Mouse (Mus musculus) erythroblast, adult 5-6 weeks (primary cell): ENCODE measurements at regions not wholly inside any gene's neighbourhood (a gene's known extent, or its start where the extent isn't known, plus 50 kb on each side); places are given as distances from the start of the nearest gene placed in this dataset.

Experiments
- ATAC-seq: replicated peaks from 2 replicates; pipeline ENCODE4 v1.8.0; 2016; ENCODE audit warnings: moderate number of reproducible peaks, mild to moderate bottlenecking, moderate TSS enrichment, inconsistent platforms; ENCODE audit not compliant: poor library complexity, low FRiP score, severe bottlenecking

GRCm38 (mm10) chr1:193564225-193564624 lies 194.1 kb upstream of the Camk1g start:
- no peak for ATAC-seq

- ATAC-seq = no peak
These were observed 192.1 kb upstream of the Camk1g start for GRCm38 (mm10) chr1:193562242-193562641.

- no peak for ATAC-seq
These were observed 188.0 kb upstream of the Camk1g start for GRCm38 (mm10) chr1:193558122-193558521.

GRCm38 (mm10) chr1:193554731-193555130 lies 184.6 kb upstream of the Camk1g start:
- ATAC-seq = no peak

GRCm38 (mm10) chr1:193552348-193552747 lies 182.2 kb upstream of the Camk1g start:
- no peak for ATAC-seq

GRCm38 (mm10) chr1:193551340-193551739 lies 181.2 kb upstream of the Camk1g start:
- ATAC-seq = no peak

- no peak for ATAC-seq
These were observed 180.7 kb upstream of the Camk1g start for GRCm38 (mm10) chr1:193550761-193551160.

- ATAC-seq = no peak
These were observed 177.3 kb upstream of the Camk1g start for GRCm38 (mm10) chr1:193547356-193547755.

- no peak for ATAC-seq
These were observed 175.9 kb upstream of the Camk1g start for GRCm38 (mm10) chr1:193546044-193546432.

GRCm38 (mm10) chr1:193545406-193546043 lies 175.4 kb upstream of the Camk1g start:
- ATAC-seq = no peak

- ATAC-seq = no peak
These were observed 174.7 kb upstream of the Camk1g start for GRCm38 (mm10) chr1:193544804-193545203.

- ATAC-seq = no peak
These were observed 173.7 kb upstream of the Camk1g start for GRCm38 (mm10) chr1:193543834-193544233.

GRCm38 (mm10) chr1:193543284-193543683 lies 173.2 kb upstream of the Camk1g start:
- ATAC-seq = no peak

- ATAC-seq = no peak
These were observed 172.0 kb upstream of the Camk1g start for GRCm38 (mm10) chr1:193541934-193542580.

- ATAC-seq = no peak
These were observed 171.2 kb upstream of the Camk1g start for GRCm38 (mm10) chr1:193541281-193541680.

- ATAC-seq = no peak
These were observed 170.4 kb upstream of the Camk1g start for GRCm38 (mm10) chr1:193540486-193540885.

GRCm38 (mm10) chr1:193539261-193539660 lies 169.2 kb upstream of the Camk1g start:
- no peak for ATAC-seq

GRCm38 (mm10) chr1:193538425-193538824 lies 168.3 kb upstream of the Camk1g start:
- ATAC-seq = no peak

GRCm38 (mm10) chr1:193537616-193538015 lies 167.5 kb upstream of the Camk1g start:
- ATAC-seq = no peak

GRCm38 (mm10) chr1:193536552-193536951 lies 166.5 kb upstream of the Camk1g start:
- ATAC-seq = no peak

- ATAC-seq = no peak
These were observed 164.4 kb upstream of the Camk1g start for GRCm38 (mm10) chr1:193534449-193534848.

- no peak for ATAC-seq
These were observed 156.4 kb upstream of the Camk1g start for GRCm38 (mm10) chr1:193526501-193526900.
